Mouse (Mus musculus) heart, postnatal 0 days (tissue): ENCODE data around the gene Nacad.

Experiments
- CTCF ChIP-seq: IDR thresholded peaks from 2 replicates; pipeline ENCODE4 v1.5.1; 2016; ENCODE audit warnings: antibody characterized with exemption, control low read depth, low read depth
- EP300 ChIP-seq: IDR thresholded peaks from 2 replicates; pipeline ENCODE4 v1.6.1; 2016; ENCODE audit warnings: antibody characterized with exemption, low read depth

DNA sequence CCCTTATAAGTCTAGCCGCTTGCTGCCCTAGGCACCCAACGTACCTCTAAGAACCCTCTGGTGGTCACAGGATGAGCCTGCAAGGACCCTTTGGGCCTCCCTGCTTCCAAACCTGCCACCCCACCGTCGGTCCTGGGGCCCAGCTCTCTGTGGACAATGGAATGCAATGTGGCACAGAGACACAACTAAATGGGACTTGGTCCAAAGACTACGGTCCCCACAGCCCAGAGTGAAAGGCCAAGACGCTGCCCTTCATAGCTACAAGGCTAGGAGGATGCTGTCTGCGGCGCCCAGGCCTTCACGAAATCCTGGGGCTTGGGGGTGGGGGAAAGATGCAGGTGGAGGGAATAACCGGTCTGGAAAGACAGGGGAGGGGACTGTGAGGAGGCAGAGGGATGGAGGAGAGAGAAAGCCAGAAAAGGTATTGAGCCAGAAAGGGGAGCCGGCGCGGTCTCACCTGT, 802 bp downstream of the Nacad start:
- peak; percentile 28; the same call in 1 of the 2 replicates for TF ChIP-seq CTCF
- no peak for TF ChIP-seq EP300
